Mouse (Mus musculus) liver, postnatal 0 days (tissue): Measurements from ENCODE around the gene Cdca5. TPM values are rescaled to one million over a fixed set of nuclear protein-coding genes. Genes with fewer than 3 reads are reported as not detected.
"Not testable (repeated sequence)": the region's sequence is repeated elsewhere in the genome, so short reads cannot be mapped to it uniquely, and the experiment has no call there.

Experiments used
- ATAC-seq: fragments of 200-750 bp; cut with Nextera tagmentation; 2 replicates; pipeline ENCODE4 v1.8.0; 2017; ENCODE audit warnings: mild to moderate bottlenecking, moderate library complexity
- DNase-seq: peaks from one replicate; pipeline ENCODE4 v3.0.0-alpha.2; 2016
- H3K27ac ChIP-seq: fragments of 300-500 bp; sonication (generic); 2 replicates; pipeline ENCODE4 v1.5.1; 2014; ENCODE audit warnings: antibody characterized with exemption, moderate library complexity, mild to moderate bottlenecking, low read depth
- H3K27me3 ChIP-seq: fragments of 300-500 bp; sonication (generic); 2 replicates; pipeline ENCODE4 v1.6.1; 2014; ENCODE audit warnings: low read length, control low read depth, mixed read lengths; ENCODE audit not compliant: insufficient read depth
- H3K36me3 ChIP-seq: fragments of 300-500 bp; sonication (generic); replicated peaks from 2 replicates; pipeline ENCODE4 v1.6.1; 2014; ENCODE audit warnings: mild to moderate bottlenecking, control low read depth, low read length, moderate library complexity, mixed read lengths; ENCODE audit not compliant: insufficient read depth
- H3K4me1 ChIP-seq: fragments of 300-500 bp; sonication (generic); 2 replicates; pipeline ENCODE4 v1.6.1; 2014; ENCODE audit warnings: antibody characterized with exemption, mild to moderate bottlenecking, control low read depth; ENCODE audit not compliant: insufficient read depth
- H3K4me2 ChIP-seq: fragments of 300-500 bp; sonication (generic); 2 replicates; pipeline ENCODE4 v1.6.1; 2014; ENCODE audit warnings: low read depth, mild to moderate bottlenecking, low read length, moderate library complexity, mixed read lengths
- H3K4me3 ChIP-seq: fragments of 300-500 bp; sonication (generic); 2 replicates; pipeline ENCODE4 v1.5.1; 2014; ENCODE audit warnings: low read depth, low read length
- H3K9ac ChIP-seq: fragments of 300-500 bp; sonication (generic); replicated peaks from 2 replicates; pipeline ENCODE4 v1.6.1; 2014; ENCODE audit warnings: mild to moderate bottlenecking, moderate library complexity
- H3K9me3 ChIP-seq: fragments of 300-500 bp; sonication (generic); 2 replicates; pipeline ENCODE4 v1.6.1; 2016; ENCODE audit warnings: mild to moderate bottlenecking, control low read depth, low read length, mixed read lengths
- CTCF ChIP-seq: sonication (generic); IDR thresholded peaks from 2 replicates; pipeline ENCODE4 v1.5.1; 2016; ENCODE audit warnings: antibody characterized with exemption, low read depth
- EP300 ChIP-seq: IDR thresholded peaks from 2 replicates; pipeline ENCODE4 v1.6.1; 2016; ENCODE audit warnings: antibody characterized with exemption, low read depth, mild to moderate bottlenecking
- WGBS: fragments of 180-500 bp; shearing (Covaris S2); extraction: QIAGEN DNeasy Blood & Tissue Kit; methylation state at CpG from one replicate; pipeline ENCODE4 v1.1.7; 2014; ENCODE audit not compliant: insufficient replicate concordance; 5-methylcytosine and 5-hydroxymethylcytosine counted together
- polyA plus RNA-seq: library from polyadenylated mRNA; unstranded; fragments of >200 nt; fragmentation: Nextera tagmentation; extraction: Ambion mirVana; gene quantifications from 2 replicates; pipeline ENCODE4 v1.2.1, GENCODE M21; 2015

Cdca5 gene
- polyA plus RNA-seq, 1 experiment from 2014 or later: 15.0 TPM

DNA sequence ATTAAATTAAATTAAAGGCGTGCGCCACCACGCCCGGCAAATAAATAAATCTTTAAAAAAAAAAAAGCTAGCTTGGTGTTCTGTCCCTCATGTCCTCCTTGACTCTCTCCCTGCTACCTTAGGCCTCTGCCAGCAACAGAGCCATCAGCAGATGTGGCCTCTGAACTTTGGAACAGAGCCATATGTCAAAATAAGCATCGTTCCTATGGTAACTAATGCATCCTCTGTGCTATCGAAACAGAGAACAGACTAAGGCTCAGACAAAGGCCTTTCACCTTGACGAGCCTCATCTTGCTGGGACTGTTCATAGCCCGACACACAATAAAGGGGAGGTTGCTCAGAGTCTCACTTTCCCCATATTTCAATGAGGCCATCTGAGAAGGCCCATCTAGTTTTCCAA lies 38.5 kb downstream of the Cdca5 start:
- H3K4me3 ChIP-seq: no peak overlapping the region
- H3K9ac ChIP-seq: no peak overlapping the region
- H3K27me3 ChIP-seq: no peaks in the 10 kb centered on the region
- H3K9me3 ChIP-seq: no peaks in the 10 kb centered on the region
- H3K4me2 ChIP-seq: no peak overlapping the region
- no peak for ATAC-seq
- TF ChIP-seq CTCF (no peak), EP300 (no peak)
- peaks cover 7% of the 10 kb centered on the region; the same call in 1 of the 2 replicates for H3K36me3 ChIP-seq
- no peak overlapping the region for H3K27ac ChIP-seq
- DNase-seq: no peak
- H3K4me1 ChIP-seq: peaks cover 6% of the 10 kb centered on the region
- 71% methylated on average over 8 of the region's 8 CpGs for WGBS

- Histone ChIP-seq H3K4me1 (peaks cover 5% of the 10 kb centered on the region), H3K4me2 (no peak overlapping the region), H3K4me3 (no peak overlapping the region), H3K27ac (no peak overlapping the region), H3K9ac (no peak overlapping the region), H3K27me3 (no peaks in the 10 kb centered on the region), H3K9me3 (no peaks in the 10 kb centered on the region), H3K36me3 (peaks cover 7% of the 10 kb centered on the region; the same call in 1 of the 2 replicates)
- DNase-seq (no peak), ATAC-seq (no peak)
- TF ChIP-seq EP300: no peak
- no peak for TF ChIP-seq CTCF
- 62% methylated on average over 2 of the region's 2 CpGs for WGBS
These were observed 40.1 kb downstream of the Cdca5 start for GRCm38 (mm10) chr19:6124898-6125297.

DNA sequence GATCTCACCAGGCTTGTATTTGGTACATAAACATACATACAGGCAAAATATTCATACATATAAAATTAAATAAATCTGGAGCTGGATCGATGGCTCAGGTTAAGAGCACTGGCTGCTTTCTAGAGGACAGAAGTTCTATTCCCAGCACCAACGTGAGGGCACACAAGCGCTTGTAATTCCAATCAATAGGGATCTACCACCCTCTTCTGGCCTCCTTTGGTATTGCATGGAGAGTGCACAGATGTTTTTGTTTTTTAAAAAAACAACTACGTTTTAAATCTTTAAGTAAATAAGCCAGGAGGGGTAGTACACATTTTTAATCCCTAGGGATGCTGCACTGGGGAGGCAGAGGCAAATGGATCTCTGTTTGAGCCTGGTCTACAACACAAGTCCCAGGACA lies 41.5 kb downstream of the Cdca5 start:
- DNase-seq (peak; percentile 74), ATAC-seq (no peak)
- H3K4me3 ChIP-seq: peak overlapping the region; percentile 54; the same call in 1 of the 2 replicates
- no peak overlapping the region for H3K9ac ChIP-seq
- H3K4me2 ChIP-seq: peak overlapping the region; percentile 74
- H3K4me1 ChIP-seq: peaks cover 14% of the 10 kb centered on the region
- no peak for TF ChIP-seq EP300
- TF ChIP-seq CTCF: peak; percentile 91
- peak overlapping the region; percentile 52; the same call in 1 of the 2 replicates for H3K27ac ChIP-seq
- 17% methylated on average over 4 of the region's 4 CpGs for WGBS
- H3K27me3 ChIP-seq: no peaks in the 10 kb centered on the region
- H3K36me3 ChIP-seq: no peaks in the 10 kb centered on the region
- no peaks in the 10 kb centered on the region for H3K9me3 ChIP-seq

DNA sequence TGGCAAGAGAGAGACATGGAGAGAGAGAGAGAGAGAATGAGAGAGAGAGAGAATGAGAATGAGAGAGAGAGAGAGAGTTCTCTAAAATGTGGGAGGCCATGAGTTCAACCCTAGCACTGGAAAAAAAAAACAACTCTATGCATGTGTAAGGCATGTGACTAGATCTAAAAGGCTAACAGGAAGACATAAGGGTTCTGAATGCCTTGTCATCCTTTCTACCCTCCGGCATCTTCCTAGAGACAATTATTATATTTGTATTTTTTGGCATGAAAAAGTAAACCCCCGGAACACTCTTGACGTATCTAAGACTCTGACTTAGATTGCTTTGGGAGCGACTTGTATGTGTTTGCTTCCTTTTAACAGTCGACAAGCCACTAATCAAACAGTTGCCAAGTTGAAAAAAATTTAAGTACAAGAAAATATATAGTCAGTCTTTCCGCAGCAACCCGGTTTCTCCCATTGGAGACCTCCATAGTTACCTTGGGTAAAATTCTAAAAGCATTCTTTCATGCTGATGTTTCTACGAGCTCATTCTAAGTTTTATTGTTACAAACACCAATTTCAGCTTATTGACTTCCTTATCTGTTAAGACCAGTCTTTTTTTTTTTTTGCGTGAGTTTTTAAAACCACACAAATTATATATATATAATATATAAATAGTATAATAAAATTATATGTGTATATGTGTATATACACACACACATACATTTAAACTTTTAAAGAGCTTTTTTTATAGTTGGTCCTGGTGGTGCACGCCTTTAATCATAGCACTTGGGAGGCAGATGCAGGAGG lies 42.2 kb downstream of the Cdca5 start:
- Histone ChIP-seq H3K36me3 (no peaks in the 10 kb centered on the region), H3K4me1 (peaks cover 18% of the 10 kb centered on the region), H3K9me3 (no peaks in the 10 kb centered on the region), H3K27ac (peak overlapping the region; percentile 90), H3K9ac (peak overlapping the region; percentile 66), H3K4me3 (peak overlapping the region; percentile 54), H3K4me2 (peak overlapping the region; percentile 74), H3K27me3 (no peaks in the 10 kb centered on the region)
- TF ChIP-seq EP300: no peak
- TF ChIP-seq CTCF: no peak
- ATAC-seq (no peak), DNase-seq (no peak)
- WGBS: 64% methylated on average over 10 of the region's 10 CpGs

DNA sequence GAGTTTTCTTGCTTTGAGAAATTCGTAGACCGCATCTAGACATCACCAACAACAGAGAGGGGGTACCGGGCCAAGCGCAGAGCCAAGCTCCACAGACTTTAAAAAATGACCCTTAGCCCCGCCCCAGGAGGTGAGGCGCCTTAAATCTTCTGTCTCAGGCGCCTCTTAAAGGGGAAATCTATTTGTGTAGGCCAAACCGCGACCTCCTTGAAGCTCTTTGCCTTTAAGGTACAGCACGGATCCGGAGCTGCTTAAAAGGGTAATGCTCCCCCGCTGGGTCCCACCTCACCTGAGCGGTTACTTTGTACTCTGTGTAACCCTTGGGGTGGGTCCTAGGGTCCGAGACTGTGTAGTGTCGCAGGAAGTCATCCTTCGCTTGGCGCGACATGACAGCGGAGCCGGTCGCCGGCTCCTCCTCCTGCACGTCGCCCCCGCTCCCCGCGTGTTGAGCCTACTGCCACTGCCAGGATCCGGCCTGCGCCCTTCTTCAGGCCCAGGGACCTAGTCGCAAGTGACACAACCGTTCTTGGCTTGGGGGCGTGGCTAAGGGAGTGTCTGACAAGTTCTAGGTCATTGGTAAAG lies 43.1 kb downstream of the Cdca5 start, which contains the start of gene Snx15:
Snx15 (minus strand) TSS at position 545 of the 582 bp plus-strand sequence.
- WGBS: under 1% methylated on average over 32 of the region's 32 CpGs
- Histone ChIP-seq H3K9ac (peak within 1 kb of the TSS; percentile 66), H3K4me1 (peaks cover 22% of the 10 kb centered on the region), H3K9me3 (no peaks in the 10 kb centered on the region), H3K27ac (peak within 1 kb of the TSS; percentile 90), H3K27me3 (no peaks in the 10 kb centered on the region), H3K36me3 (no peaks in the 10 kb centered on the region), H3K4me2 (peak within 1 kb of the TSS; percentile 74), H3K4me3 (peak within 1 kb of the TSS; percentile 54)
- TF ChIP-seq CTCF (no peak), EP300 (peak; percentile 79)
- ATAC-seq (peak; percentile 92), DNase-seq (peak; percentile 96)

GRCm38 (mm10) chr19:6130414-6131128 lies 45.8 kb downstream of the Cdca5 start:
- Histone ChIP-seq H3K4me2 (peak overlapping the region; percentile 60; the same call in 1 of the 2 replicates), H3K4me1 (peaks cover 33% of the 10 kb centered on the region)
- H3K27ac ChIP-seq, H3K9me3 ChIP-seq, H3K4me3 ChIP-seq, ATAC-seq, H3K9ac ChIP-seq, H3K36me3 ChIP-seq, H3K27me3 ChIP-seq, DNase-seq: not testable (repeated sequence)
- WGBS: 69% methylated on average over 7 of the region's 7 CpGs
